Mouse (Mus musculus): Measurements from ENCODE around the gene Dcaf15.
A peak's percentile ranks its signal among the peaks of the same experiment; 100 is the strongest.

Gene Dcaf15

GRCm38 (mm10) chr8:84098376-84098775, 6.2 kb downstream of the Dcaf15 start:
- DNase-seq, result no peak

- DNase-seq, result no peak
Measured at GRCm38 (mm10) chr8:84096061-84096460, 8.5 kb downstream of the Dcaf15 start.

GRCm38 (mm10) chr8:84090585-84090984, 14.0 kb downstream of the Dcaf15 start:
- no peak for DNase-seq

GRCm38 (mm10) chr8:84089277-84089676, 15.3 kb downstream of the Dcaf15 start:
- no peak for DNase-seq

- no peak for DNase-seq
Measured at GRCm38 (mm10) chr8:84087821-84088220, 16.7 kb downstream of the Dcaf15 start.

- DNase-seq, result peak; percentile 59
Measured at GRCm38 (mm10) chr8:84087156-84087555, 17.4 kb downstream of the Dcaf15 start.

- DNase-seq, result peak; percentile 52
Measured at GRCm38 (mm10) chr8:84084341-84085115, 20.0 kb downstream of the Dcaf15 start.

GRCm38 (mm10) chr8:84083829-84084241, 20.7 kb downstream of the Dcaf15 start:
- peak; percentile 90 for DNase-seq

GRCm38 (mm10) chr8:84079206-84079605, 25.4 kb downstream of the Dcaf15 start:
- DNase-seq, result no peak

- DNase-seq, result no peak
Measured at GRCm38 (mm10) chr8:84076849-84077248, 27.7 kb downstream of the Dcaf15 start.

- DNase-seq, result no peak
Measured at GRCm38 (mm10) chr8:84076412-84076811, 28.2 kb downstream of the Dcaf15 start.

- no peak for DNase-seq
Measured at GRCm38 (mm10) chr8:84073230-84073976, 31.2 kb downstream of the Dcaf15 start.

- no peak for DNase-seq
Measured at GRCm38 (mm10) chr8:84072321-84072720, 32.2 kb downstream of the Dcaf15 start.

- no peak for DNase-seq
Measured at GRCm38 (mm10) chr8:84071921-84072320, 32.6 kb downstream of the Dcaf15 start.

GRCm38 (mm10) chr8:84070667-84071066, 33.9 kb downstream of the Dcaf15 start:
- no peak for DNase-seq

GRCm38 (mm10) chr8:84070241-84070640, 34.3 kb downstream of the Dcaf15 start:
- DNase-seq, result no peak

GRCm38 (mm10) chr8:84069750-84070149, 34.8 kb downstream of the Dcaf15 start:
- DNase-seq, result peak; percentile 21

GRCm38 (mm10) chr8:84069169-84069568, 35.4 kb downstream of the Dcaf15 start:
- peak; percentile 62 for DNase-seq

GRCm38 (mm10) chr8:84068316-84069035, 36.1 kb downstream of the Dcaf15 start:
- no peak for DNase-seq

- DNase-seq, result no peak
Measured at GRCm38 (mm10) chr8:84067911-84068310, 36.7 kb downstream of the Dcaf15 start.

- peak; percentile 97 for DNase-seq
Measured at GRCm38 (mm10) chr8:84067047-84067573, 37.5 kb downstream of the Dcaf15 start.

- DNase-seq, result peak; percentile 100
Measured at GRCm38 (mm10) chr8:84066291-84066930, 38.2 kb downstream of the Dcaf15 start, which contains the start of gene Rfx1. Gene Rfx1 (plus strand): TSS chr8:84066834.
